Mouse (Mus musculus) liver, embryonic 14.5 days (tissue): Measurements from ENCODE around the gene Zpbp2. TPM values are rescaled to one million over a fixed set of nuclear protein-coding genes. Genes with fewer than 3 reads are reported as not detected.
A peak's percentile ranks its signal among the peaks of the same experiment; 100 is the strongest.

Source experiments
- ATAC-seq: fragments of 200-750 bp; cut with Nextera tagmentation; 2 replicates; pipeline ENCODE4 v1.8.0; 2017; ENCODE audit warnings: moderate number of reproducible peaks, mild to moderate bottlenecking, moderate library complexity; ENCODE audit not compliant: insufficient read depth
- DNase-seq, 3 experiments: peaks; one replicate each; pipeline ENCODE4 v3.0.0-alpha.2; 2012 to 2013; ENCODE audit warnings: low read depth in 3 of 3, low spot score in 3 of 3
- H3K27ac ChIP-seq: fragments of 300-500 bp; sonication (generic); 2 replicates; pipeline ENCODE4 v1.5.1; 2014; ENCODE audit warnings: moderate library complexity, mild to moderate bottlenecking, control low read depth, inconsistent platforms
- H3K27me3 ChIP-seq: fragments of 300-500 bp; sonication (generic); 2 replicates; pipeline ENCODE4 v1.6.1; 2014; ENCODE audit warnings: mild to moderate bottlenecking, low read length, moderate library complexity; ENCODE audit not compliant: control insufficient read depth, insufficient read depth
- H3K36me3 ChIP-seq: fragments of 300-500 bp; sonication (generic); replicated peaks from 2 replicates; pipeline ENCODE4 v1.6.1; 2014; ENCODE audit warnings: low read depth; ENCODE audit not compliant: control insufficient read depth, insufficient read depth
- H3K4me1 ChIP-seq, 2 experiments: fragments of 200-500 bp in 1 of 2; fragments of 300-500 bp in 1 of 2; sonication (generic) in 1 of 2; replicated peaks; 2 replicates each; pipeline ENCODE4 v1.6.1; 2012 to 2014; ENCODE audit warnings: antibody characterized with exemption in 1 of 2, inconsistent platforms in 1 of 2, low read length in 1 of 2; ENCODE audit not compliant: control insufficient read depth in 2 of 2, insufficient read depth in 2 of 2
- H3K4me2 ChIP-seq: fragments of 300-500 bp; sonication (generic); 2 replicates; pipeline ENCODE4 v1.6.1; 2014; ENCODE audit warnings: low read depth, mild to moderate bottlenecking, control low read depth, moderate library complexity
- H3K4me3 ChIP-seq, 2 experiments: fragments of 200-500 bp in 1 of 2; fragments of 300-500 bp in 1 of 2; sonication (generic) in 1 of 2; 2 replicates each; pipeline ENCODE4 v1.5.1; 2012 to 2014; ENCODE audit warnings: low read depth in 2 of 2, low read length in 2 of 2, mild to moderate bottlenecking in 2 of 2, control low read depth in 1 of 2, inconsistent platforms in 1 of 2, moderate library complexity in 1 of 2; ENCODE audit not compliant: insufficient read depth in 1 of 2
- H3K9ac ChIP-seq: fragments of 300-500 bp; sonication (generic); replicated peaks from 2 replicates; pipeline ENCODE4 v1.6.1; 2014; ENCODE audit warnings: mild to moderate bottlenecking, control low read depth, moderate library complexity
- H3K9me3 ChIP-seq: fragments of 300-500 bp; sonication (generic); 2 replicates; pipeline ENCODE4 v1.6.1; 2016; ENCODE audit warnings: low read length, mixed read lengths; ENCODE audit not compliant: control insufficient read depth
- CTCF ChIP-seq: IDR thresholded peaks from 2 replicates; pipeline ENCODE4 v1.5.1; 2016; ENCODE audit warnings: antibody characterized with exemption, low read depth, control low read depth
- EP300 ChIP-seq: IDR thresholded peaks from 2 replicates; pipeline ENCODE4 v1.6.1; 2016; ENCODE audit warnings: antibody characterized with exemption, low read depth
- WGBS: fragments of 180-500 bp; shearing (Covaris S2); extraction: QIAGEN DNeasy Blood & Tissue Kit; methylation state at CpG from one replicate; pipeline ENCODE4 v1.1.7; 2014; ENCODE audit not compliant: insufficient replicate concordance; 5-methylcytosine and 5-hydroxymethylcytosine counted together
- polyA plus RNA-seq, 2 experiments: library from polyadenylated mRNA; depleted of rRNA in 1 of 2; stranded (reverse) in 1 of 2; unstranded in 1 of 2; fragments of >200 nt; fragmentation: Nextera tagmentation in 1 of 2; extraction: Ambion mirVana in 1 of 2; gene quantifications; 2 replicates each; pipeline versions ENCODE4 v1.2.1 to v1.2.3; 2012 to 2014

Gene Zpbp2
- 0.30 and 0.44 TPM in 2 replicates for polyA plus RNA-seq (2012; rRNA removed)
- 0.76 and 0.83 TPM in 2 replicates for polyA plus RNA-seq (2014; fragmentation: Nextera tagmentation; extraction: Ambion mirVana)

- no peaks in the 10 kb centered on the region for H3K9me3 ChIP-seq
- H3K9ac ChIP-seq, result peak within 1 kb of the TSS; percentile 74
- H3K36me3 ChIP-seq, result no peaks in the 10 kb centered on the region
- H3K4me1 ChIP-seq, result peaks cover 11 to 12% of the 10 kb centered on the region in 2 experiments
- peaks cover 44% of the 10 kb centered on the region for H3K27me3 ChIP-seq
- under 1% methylated on average over 51 of the region's 51 CpGs for WGBS
- H3K4me3 ChIP-seq, result peak within 1 kb of the TSS; percentile 78 to 81
- no peak for TF ChIP-seq EP300
- no peak for TF ChIP-seq CTCF
- H3K27ac ChIP-seq, result peak within 1 kb of the TSS; percentile 65
- ATAC-seq (peak; percentile 99), DNase-seq (peak; percentile 77 to 83 (median 80))
- peak within 1 kb of the TSS; percentile 95 for H3K4me2 ChIP-seq
Observed at GRCm38 (mm10) chr11:98550975-98551828, at the start of gene Zpbp2. Gene Zpbp2 (plus strand): TSS chr11:98551097.

GRCm38 (mm10) chr11:98504926-98505325, 46.0 kb upstream of the Zpbp2 start:
- DNase-seq, result no peak
- Histone ChIP-seq H3K4me2 (no peak overlapping the region), H3K36me3 (no peaks in the 10 kb centered on the region), H3K27me3 (no peaks in the 10 kb centered on the region; the same call in 1 of the 2 replicates), H3K9ac (no peak overlapping the region), H3K9me3 (no peaks in the 10 kb centered on the region), H3K4me3 (no peak overlapping the region), H3K27ac (no peak overlapping the region), H3K4me1 (no peaks in the 10 kb centered on the region)
- ATAC-seq, result no peak
- 49% methylated on average over 3 of the region's 3 CpGs for WGBS
- TF ChIP-seq EP300 (no peak), CTCF (no peak)

- no peak overlapping the region for H3K4me3 ChIP-seq
- no peak overlapping the region for H3K27ac ChIP-seq
- no peaks in the 10 kb centered on the region for H3K9me3 ChIP-seq
- no peaks in the 10 kb centered on the region for H3K4me1 ChIP-seq
- DNase-seq, result no peak
- H3K9ac ChIP-seq, result no peak overlapping the region
- no peak for ATAC-seq
- no peak for TF ChIP-seq EP300
- no peak for TF ChIP-seq CTCF
- no peak overlapping the region for H3K4me2 ChIP-seq
- no peaks in the 10 kb centered on the region for H3K36me3 ChIP-seq
- no peaks in the 10 kb centered on the region; the same call in 1 of the 2 replicates for H3K27me3 ChIP-seq
- WGBS, result 58% methylated on average over 7 of the region's 7 CpGs
Observed at GRCm38 (mm10) chr11:98509434-98509833, 41.5 kb upstream of the Zpbp2 start.

- Histone ChIP-seq H3K27me3 (no peaks in the 10 kb centered on the region; the same call in 1 of the 2 replicates), H3K36me3 (no peaks in the 10 kb centered on the region), H3K4me3 (no peak overlapping the region), H3K27ac (no peak overlapping the region), H3K4me1 (no peaks in the 10 kb centered on the region), H3K9me3 (no peaks in the 10 kb centered on the region), H3K4me2 (no peak overlapping the region), H3K9ac (no peak overlapping the region)
- ATAC-seq, result no peak
- WGBS, result 54% methylated on average over 8 of the region's 8 CpGs
- DNase-seq, result no peak
- TF ChIP-seq EP300, result no peak
- no peak for TF ChIP-seq CTCF
Observed at GRCm38 (mm10) chr11:98510125-98510524, 40.8 kb upstream of the Zpbp2 start.

- H3K27me3 ChIP-seq, result no peaks in the 10 kb centered on the region
- DNase-seq, result no peak
- no peaks in the 10 kb centered on the region for H3K4me1 ChIP-seq
- no peak overlapping the region for H3K4me2 ChIP-seq
- no peak for ATAC-seq
- H3K9me3 ChIP-seq, result no peaks in the 10 kb centered on the region
- H3K36me3 ChIP-seq, result no peaks in the 10 kb centered on the region
- H3K4me3 ChIP-seq, result no peak overlapping the region
- 69% methylated on average over 13 of the region's 13 CpGs for WGBS
- no peak for TF ChIP-seq CTCF
- no peak for TF ChIP-seq EP300
- no peak overlapping the region for H3K9ac ChIP-seq
- no peak overlapping the region for H3K27ac ChIP-seq
Observed at GRCm38 (mm10) chr11:98512881-98513280, 38.0 kb upstream of the Zpbp2 start.
